Mouse (Mus musculus) right cerebral cortex, postnatal 14 days (tissue): Measurements from ENCODE around the gene Bcl11a.

Experiments
- DNase-seq: peaks from one replicate; pipeline ENCODE4 v3.0.0; 2022

Bcl11a gene

GRCm38 (mm10) chr11:24080541-24080940 lies 2.7 kb downstream of the Bcl11a start:
- peak; percentile 76 for DNase-seq

GRCm38 (mm10) chr11:24081016-24081686 lies 3.3 kb downstream of the Bcl11a start:
- peak; percentile 59 for DNase-seq

- no peak for DNase-seq
Observed at GRCm38 (mm10) chr11:24081687-24082384, 4.0 kb downstream of the Bcl11a start.

GRCm38 (mm10) chr11:24082385-24083075 lies 4.7 kb downstream of the Bcl11a start:
- no peak for DNase-seq

- DNase-seq, result no peak
Observed at GRCm38 (mm10) chr11:24083076-24083405, 5.2 kb downstream of the Bcl11a start.

GRCm38 (mm10) chr11:24083423-24083822 lies 5.6 kb downstream of the Bcl11a start:
- DNase-seq, result no peak

GRCm38 (mm10) chr11:24084077-24084476 lies 6.2 kb downstream of the Bcl11a start:
- no peak for DNase-seq

- DNase-seq, result no peak
Observed at GRCm38 (mm10) chr11:24084590-24084989, 6.7 kb downstream of the Bcl11a start.

- DNase-seq, result no peak
Observed at GRCm38 (mm10) chr11:24085986-24086385, 8.1 kb downstream of the Bcl11a start.

GRCm38 (mm10) chr11:24087069-24087468 lies 9.2 kb downstream of the Bcl11a start:
- DNase-seq, result no peak

GRCm38 (mm10) chr11:24090443-24090842 lies 12.6 kb downstream of the Bcl11a start:
- no peak for DNase-seq

- no peak for DNase-seq
Observed at GRCm38 (mm10) chr11:24091393-24092080, 13.7 kb downstream of the Bcl11a start.

- DNase-seq, result no peak
Observed at GRCm38 (mm10) chr11:24092618-24093017, 14.8 kb downstream of the Bcl11a start.

- DNase-seq, result no peak
Observed at GRCm38 (mm10) chr11:24094086-24094487, 16.2 kb downstream of the Bcl11a start.

GRCm38 (mm10) chr11:24095236-24095635 lies 17.4 kb downstream of the Bcl11a start:
- no peak for DNase-seq

GRCm38 (mm10) chr11:24095656-24096353 lies 17.9 kb downstream of the Bcl11a start:
- DNase-seq, result no peak

GRCm38 (mm10) chr11:24096483-24096882 lies 18.6 kb downstream of the Bcl11a start:
- no peak for DNase-seq

- DNase-seq, result no peak
Observed at GRCm38 (mm10) chr11:24097026-24097425, 19.2 kb downstream of the Bcl11a start.

- no peak for DNase-seq
Observed at GRCm38 (mm10) chr11:24098069-24098468, 20.2 kb downstream of the Bcl11a start.

- no peak for DNase-seq
Observed at GRCm38 (mm10) chr11:24098662-24099061, 20.8 kb downstream of the Bcl11a start.

GRCm38 (mm10) chr11:24099215-24099614 lies 21.4 kb downstream of the Bcl11a start:
- DNase-seq, result no peak

GRCm38 (mm10) chr11:24099886-24100293 lies 22.0 kb downstream of the Bcl11a start:
- no peak for DNase-seq
